Mouse (Mus musculus) ES-Bruce4 (cell line): ENCODE results near the gene 3110082J24Rik.

Source experiments
- CTCF ChIP-seq: IDR thresholded peaks from one replicate; pipeline ENCODE4 v1.8.1; 2011; ENCODE audit warnings: low read depth, low read length
- POLR2A ChIP-seq: IDR thresholded peaks from one replicate; pipeline ENCODE4 v1.8.1; 2011; ENCODE audit warnings: low read length; ENCODE audit not compliant: insufficient read depth

- TF ChIP-seq POLR2A: no peak
- no peak for TF ChIP-seq CTCF
Measured at GRCm38 (mm10) chr5:30106756-30107155, 870 bp upstream of the 3110082J24Rik start.
